Mouse (Mus musculus) hindbrain, embryonic 13.5 days (tissue): ENCODE data around the gene Rbm5. TPM values are rescaled to one million over a fixed set of nuclear protein-coding genes. Genes with fewer than 3 reads are reported as not detected.

ENCODE experiments used
- ATAC-seq: fragments of 200-750 bp; cut with Nextera tagmentation; 2 replicates; pipeline ENCODE4 v1.8.0; 2017; ENCODE audit warnings: moderate TSS enrichment; ENCODE audit not compliant: low FRiP score
- H3K27ac ChIP-seq: fragments of 300-500 bp; sonication (generic); 2 replicates; pipeline ENCODE4 v1.5.1; 2015; ENCODE audit warnings: inconsistent platforms, mild to moderate bottlenecking, moderate library complexity
- H3K27me3 ChIP-seq: fragments of 300-500 bp; sonication (generic); 2 replicates; pipeline ENCODE4 v1.6.1; 2015; ENCODE audit warnings: mild to moderate bottlenecking, inconsistent platforms
- H3K36me3 ChIP-seq: fragments of 300-500 bp; sonication (generic); 2 replicates; pipeline ENCODE4 v1.6.1; 2015; ENCODE audit warnings: mild to moderate bottlenecking, inconsistent platforms
- H3K4me1 ChIP-seq: fragments of 300-500 bp; sonication (generic); replicated peaks from 2 replicates; pipeline ENCODE4 v1.6.1; 2015; ENCODE audit warnings: inconsistent platforms
- H3K4me2 ChIP-seq: fragments of 300-500 bp; sonication (generic); 2 replicates; pipeline ENCODE4 v1.6.1; 2015; ENCODE audit warnings: inconsistent platforms, mild to moderate bottlenecking, moderate library complexity
- H3K4me3 ChIP-seq: fragments of 300-500 bp; sonication (generic); 2 replicates; pipeline ENCODE4 v1.5.1; 2015; ENCODE audit warnings: mild to moderate bottlenecking, inconsistent platforms
- H3K9ac ChIP-seq: fragments of 300-500 bp; sonication (generic); 2 replicates; pipeline ENCODE4 v1.6.1; 2015; ENCODE audit warnings: mild to moderate bottlenecking, inconsistent platforms
- H3K9me3 ChIP-seq: fragments of 300-500 bp; sonication (generic); 2 replicates; pipeline ENCODE4 v1.6.1; 2016; ENCODE audit warnings: inconsistent platforms
- WGBS: fragments of 180-500 bp; shearing (Covaris S2); methylation state at CpG from one replicate; pipeline ENCODE4 v1.1.7; 2015; 5-methylcytosine and 5-hydroxymethylcytosine counted together
- polyA plus RNA-seq: library from polyadenylated mRNA; unstranded; fragments of >200 nt; fragmentation: Nextera tagmentation; extraction: Ambion mirVana; gene quantifications from 2 replicates; pipeline ENCODE4 v1.2.1, GENCODE M21; 2015

Rbm5 gene
- polyA plus RNA-seq, 1 experiment from 2014 or later, result 277 TPM

- no peak overlapping the region for H3K4me2 ChIP-seq
- ATAC-seq, result no peak
- WGBS, result 41% methylated on average over 6 of the region's 6 CpGs
- 0 out of 2 replicates have a peak, but pooled peaks cover 6% of the 10 kb centered on the region for H3K27me3 ChIP-seq
- peaks cover 76% of the 10 kb centered on the region for H3K4me1 ChIP-seq
- H3K36me3 ChIP-seq, result peaks cover 20% of the 10 kb centered on the region
- no peak overlapping the region for H3K4me3 ChIP-seq
- no peak overlapping the region for H3K27ac ChIP-seq
- H3K9me3 ChIP-seq, result no peaks in the 10 kb centered on the region
- H3K9ac ChIP-seq, result peak overlapping the region; percentile 19; the same call in 1 of the 2 replicates
Observed at GRCm38 (mm10) chr9:107696106-107696479, 74.7 kb downstream of the Rbm5 start.

GRCm38 (mm10) chr9:107695441-107696105 lies 75.2 kb downstream of the Rbm5 start:
- Histone ChIP-seq H3K9ac (peak overlapping the region; percentile 19; the same call in 1 of the 2 replicates), H3K9me3 (no peaks in the 10 kb centered on the region), H3K27me3 (0 out of 2 replicates have a peak, but pooled peaks cover 6% of the 10 kb centered on the region), H3K4me1 (peaks cover 71% of the 10 kb centered on the region), H3K4me3 (no peak overlapping the region), H3K4me2 (no peak overlapping the region), H3K36me3 (peaks cover 26% of the 10 kb centered on the region), H3K27ac (no peak overlapping the region)
- WGBS, result 72% methylated on average over 12 of the region's 12 CpGs
- ATAC-seq, result no peak

DNA sequence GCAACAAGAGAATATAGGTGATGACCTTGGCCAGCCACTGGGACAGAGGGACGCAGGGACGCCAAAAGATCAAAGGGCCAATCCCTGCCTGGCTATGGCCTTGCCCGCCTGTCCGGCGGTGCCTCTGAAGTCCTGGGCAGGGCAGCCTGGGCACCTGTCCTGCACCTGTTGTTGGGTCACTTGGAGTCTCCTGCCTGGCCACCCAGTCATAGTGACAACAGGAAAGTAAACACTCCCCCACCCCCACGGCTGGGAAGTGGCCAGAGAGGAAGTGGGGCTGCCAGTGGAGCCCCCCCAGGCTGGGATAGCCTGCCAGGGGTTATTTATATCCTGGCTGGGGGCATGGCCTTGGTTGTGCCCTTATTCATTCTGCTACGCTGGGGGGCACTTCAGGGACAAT lies 76.2 kb downstream of the Rbm5 start:
- Histone ChIP-seq H3K4me3 (no peak overlapping the region), H3K4me1 (peaks cover 61% of the 10 kb centered on the region), H3K4me2 (no peak overlapping the region), H3K9me3 (no peaks in the 10 kb centered on the region), H3K27me3 (0 out of 2 replicates have a peak, but pooled peaks cover 11% of the 10 kb centered on the region), H3K36me3 (peaks cover 34% of the 10 kb centered on the region), H3K27ac (no peak overlapping the region), H3K9ac (no peak overlapping the region)
- no peak for ATAC-seq
- WGBS, result 80% methylated on average over 7 of the region's 7 CpGs

- no peaks in the 10 kb centered on the region for H3K9me3 ChIP-seq
Observed at GRCm38 (mm10) chr9:107693433-107693987, 77.3 kb downstream of the Rbm5 start.

GRCm38 (mm10) chr9:107692785-107693184 lies 78.0 kb downstream of the Rbm5 start:
- no peak overlapping the region; the same call in 1 of the 2 replicates for H3K27ac ChIP-seq
- no peak overlapping the region for H3K4me2 ChIP-seq
- no peaks in the 10 kb centered on the region for H3K9me3 ChIP-seq
- peaks cover 52% of the 10 kb centered on the region for H3K36me3 ChIP-seq
- no peak for ATAC-seq
- 0 out of 2 replicates have a peak, but pooled peaks cover 12% of the 10 kb centered on the region for H3K27me3 ChIP-seq
- 77% methylated on average over 5 of the region's 5 CpGs for WGBS
- peaks cover 43% of the 10 kb centered on the region for H3K4me1 ChIP-seq
- H3K4me3 ChIP-seq, result no peak overlapping the region
- no peak overlapping the region for H3K9ac ChIP-seq

More at GRCm38 (mm10) chr9:107693433-107693987, 77.3 kb downstream of the Rbm5 start:
- 58% methylated on average over 4 of the region's 4 CpGs for WGBS
- Histone ChIP-seq H3K36me3 (peaks cover 45% of the 10 kb centered on the region), H3K4me1 (peaks cover 50% of the 10 kb centered on the region), H3K4me3 (no peak overlapping the region), H3K27ac (no peak overlapping the region; the same call in 1 of the 2 replicates), H3K9ac (no peak overlapping the region), H3K4me2 (no peak overlapping the region), H3K27me3 (0 out of 2 replicates have a peak, but pooled peaks cover 11% of the 10 kb centered on the region)
- ATAC-seq, result no peak

DNA sequence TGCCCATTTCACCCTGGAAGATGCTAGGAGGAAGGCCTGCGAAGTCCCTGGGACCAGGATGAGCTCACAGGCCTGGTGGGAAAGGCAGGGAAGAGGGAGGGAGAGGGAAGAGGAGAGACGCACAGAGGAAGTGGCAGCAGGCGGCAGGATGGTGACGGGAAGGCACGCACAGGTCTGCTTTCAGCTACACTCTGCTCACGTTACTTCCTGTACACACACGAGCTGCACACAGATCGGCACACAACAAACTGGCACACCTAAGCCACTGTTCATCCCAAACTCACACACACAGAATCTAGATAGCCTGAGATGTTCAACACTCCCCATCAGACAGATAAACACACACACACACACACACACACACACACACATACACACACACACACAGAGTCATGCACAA lies 80.4 kb downstream of the Rbm5 start:
- H3K9ac ChIP-seq, result no peak overlapping the region
- H3K27me3 ChIP-seq, result 0 out of 2 replicates have a peak, but pooled peaks cover 20% of the 10 kb centered on the region
- peaks cover 22% of the 10 kb centered on the region for H3K4me1 ChIP-seq
- no peak overlapping the region for H3K4me2 ChIP-seq
- H3K9me3 ChIP-seq, result no peaks in the 10 kb centered on the region
- H3K4me3 ChIP-seq, result no peak overlapping the region
- 81% methylated on average over 8 of the region's 8 CpGs for WGBS
- H3K27ac ChIP-seq, result no peak overlapping the region
- ATAC-seq, result no peak
- H3K36me3 ChIP-seq, result peaks cover 68% of the 10 kb centered on the region

Other genes starting within 250 kb of the Rbm5 start
- 44.7 and 46.0 TPM in 2 replicates for gene Tmem115, start 237.1 kb downstream of the Rbm5 start, polyA plus RNA-seq
- gene Cyb561d2, start 228.8 kb downstream of the Rbm5 start, polyA plus RNA-seq, result 38.9 and 39.1 TPM in 2 replicates
- gene Nprl2, start 228.8 kb downstream of the Rbm5 start, polyA plus RNA-seq, result 68.6 and 71.1 TPM in 2 replicates
- 2.6 and 4.0 TPM in 2 replicates for gene Zmynd10, start 223.7 kb downstream of the Rbm5 start, polyA plus RNA-seq
- gene Rassf1, start 219.4 kb downstream of the Rbm5 start, polyA plus RNA-seq, result 36.7 and 36.9 TPM in 2 replicates
- 105 and 108 TPM in 2 replicates for gene Tusc2, start 207.7 kb downstream of the Rbm5 start, polyA plus RNA-seq
- 80.4 and 87.1 TPM in 2 replicates for gene Hyal2, start 203.1 kb downstream of the Rbm5 start, polyA plus RNA-seq
- gene Hyal1, start 194.1 kb downstream of the Rbm5 start, polyA plus RNA-seq, result 7.4 and 8.4 TPM in 2 replicates
- 14.1 and 16.5 TPM in 2 replicates for gene Naa80, start 192.1 kb downstream of the Rbm5 start, polyA plus RNA-seq
- gene Hyal3, start 190.2 kb downstream of the Rbm5 start, polyA plus RNA-seq, result 1.3 and 1.6 TPM in 2 replicates
- 11.8 and 14.1 TPM in 2 replicates for gene Ifrd2, start 183.4 kb downstream of the Rbm5 start, polyA plus RNA-seq
- 3.4 and 4.2 TPM in 2 replicates for gene Sema3b, start 161.8 kb downstream of the Rbm5 start, polyA plus RNA-seq
- 335 and 338 TPM in 2 replicates for gene Gnai2, start 135.6 kb downstream of the Rbm5 start, polyA plus RNA-seq
- gene Slc38a3, start 101.5 kb downstream of the Rbm5 start, polyA plus RNA-seq, result 25.3 and 26.2 TPM in 2 replicates
- gene Gnat1, start 91.3 kb downstream of the Rbm5 start, polyA plus RNA-seq, result 1.8 TPM in 2 replicates
- 16.4 and 17.0 TPM in 2 replicates for gene Sema3f, start 60.5 kb downstream of the Rbm5 start, polyA plus RNA-seq
- gene Rbm6, start 102.2 kb upstream of the Rbm5 start, polyA plus RNA-seq, result 121 and 122 TPM in 2 replicates
- gene Mon1a, start 117.2 kb upstream of the Rbm5 start, polyA plus RNA-seq, result 25.2 and 25.5 TPM in 2 replicates
- 1.8 and 2.1 TPM in 2 replicates for gene Mst1r, start 135.9 kb upstream of the Rbm5 start, polyA plus RNA-seq
- not detected in 2 replicates for gene Actl11, start 157.5 kb upstream of the Rbm5 start, polyA plus RNA-seq
- 12.4 and 13.3 TPM in 2 replicates for gene Camkv, start 164.7 kb upstream of the Rbm5 start, polyA plus RNA-seq
- gene Traip, start 179.1 kb upstream of the Rbm5 start, polyA plus RNA-seq, result 7.7 and 9.5 TPM in 2 replicates
- 4.8 and 5.8 TPM in 2 replicates for gene Uba7, start 204.5 kb upstream of the Rbm5 start, polyA plus RNA-seq
- gene Gm20661, start 212.1 kb upstream of the Rbm5 start, polyA plus RNA-seq, result 1.1 and 1.4 TPM in 2 replicates
- 20.2 and 21.3 TPM in 2 replicates for gene Inka1, start 214.9 kb upstream of the Rbm5 start, polyA plus RNA-seq
- 2.0 and 2.6 TPM in 2 replicates for gene Cdhr4, start 221.5 kb upstream of the Rbm5 start, polyA plus RNA-seq
- gene Gm20662, start 225.4 kb upstream of the Rbm5 start, polyA plus RNA-seq, result 0.60 and 0.79 TPM in 2 replicates
- gene Ip6k1, start 231.5 kb upstream of the Rbm5 start, polyA plus RNA-seq, result 103 and 107 TPM in 2 replicates